Mouse (Mus musculus): ENCODE data around the gene Vwa5b1.
A peak's percentile ranks its signal among the peaks of the same experiment; 100 is the strongest.

Vwa5b1 gene

GRCm38 (mm10) chr4:138635428-138636145 lies at the start of gene Vwa5b1:
Gene Vwa5b1, minus strand, starts transcription at chr4:138635884.
- DNase-seq (ENCODE audit: low read depth, low spot score), result no peak

DNA sequence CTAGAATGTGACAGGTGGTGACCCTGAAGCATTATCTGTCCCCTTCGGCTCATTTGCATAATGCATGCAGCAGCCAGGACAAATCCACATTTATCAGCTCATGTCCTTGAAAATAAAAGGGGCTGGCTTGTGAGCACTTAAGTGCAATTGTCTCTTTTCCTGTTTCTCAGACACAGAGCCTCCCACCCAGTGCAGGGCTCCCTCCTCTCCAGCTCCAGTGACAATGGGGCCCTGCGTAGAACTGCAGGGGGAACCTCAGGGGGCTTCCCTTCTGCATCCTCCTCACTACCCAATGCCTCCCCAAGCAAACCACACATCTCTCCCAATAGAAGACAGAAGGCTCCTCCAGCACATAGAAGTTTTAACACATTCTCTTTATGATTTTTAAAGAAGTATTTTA lies 47.1 kb upstream of the Vwa5b1 start:
- no peak for DNase-seq (ENCODE audit: low read depth, low spot score)

- no peak for DNase-seq (ENCODE audit: low read depth, low spot score)
Observed at GRCm38 (mm10) chr4:138680124-138680523, 44.4 kb upstream of the Vwa5b1 start.

GRCm38 (mm10) chr4:138677579-138677978 lies 41.9 kb upstream of the Vwa5b1 start:
- DNase-seq (ENCODE audit: low read depth, low spot score), result peak; percentile 53

DNA sequence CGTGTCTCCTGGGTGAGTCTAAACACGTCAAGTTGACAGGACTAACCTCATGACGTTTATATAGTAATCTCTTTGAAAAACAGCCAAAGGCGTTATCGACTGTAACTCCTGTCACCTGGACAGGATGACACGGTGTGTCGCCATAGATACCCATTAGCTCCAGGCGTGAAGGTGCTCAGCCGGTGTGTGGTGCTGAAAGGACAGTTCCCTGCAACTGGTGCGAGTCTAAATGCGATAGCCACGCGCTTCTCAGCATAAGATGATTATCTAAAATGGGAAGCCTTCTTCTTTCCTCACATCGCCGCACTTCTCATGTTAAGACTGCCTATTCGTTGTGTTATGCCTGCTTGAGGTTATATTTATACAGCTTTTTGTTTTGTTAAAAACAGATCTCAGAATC lies 40.8 kb upstream of the Vwa5b1 start:
- DNase-seq (ENCODE audit: low read depth, low spot score), result no peak

DNA sequence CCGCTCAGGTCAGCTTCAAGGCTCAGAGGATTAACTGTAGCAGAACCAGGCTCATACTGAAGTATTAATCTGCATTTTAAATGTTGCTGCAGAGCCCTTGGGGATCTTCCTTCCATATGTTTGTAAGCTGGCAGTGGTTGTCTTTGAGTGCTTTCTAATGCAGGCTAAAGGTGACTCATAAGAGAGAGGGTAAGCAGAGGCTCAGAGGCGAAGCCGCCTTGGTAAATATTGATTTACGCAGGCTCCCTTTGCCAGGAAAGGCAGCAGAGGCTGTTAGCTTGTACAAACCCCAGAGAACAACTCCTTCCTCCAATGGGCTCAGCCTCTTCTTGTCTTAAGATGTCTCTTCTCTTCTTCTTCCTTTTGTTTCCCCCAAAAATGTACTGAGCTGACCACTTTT lies 36.5 kb upstream of the Vwa5b1 start:
- no peak for DNase-seq (ENCODE audit: low read depth, low spot score)

DNA sequence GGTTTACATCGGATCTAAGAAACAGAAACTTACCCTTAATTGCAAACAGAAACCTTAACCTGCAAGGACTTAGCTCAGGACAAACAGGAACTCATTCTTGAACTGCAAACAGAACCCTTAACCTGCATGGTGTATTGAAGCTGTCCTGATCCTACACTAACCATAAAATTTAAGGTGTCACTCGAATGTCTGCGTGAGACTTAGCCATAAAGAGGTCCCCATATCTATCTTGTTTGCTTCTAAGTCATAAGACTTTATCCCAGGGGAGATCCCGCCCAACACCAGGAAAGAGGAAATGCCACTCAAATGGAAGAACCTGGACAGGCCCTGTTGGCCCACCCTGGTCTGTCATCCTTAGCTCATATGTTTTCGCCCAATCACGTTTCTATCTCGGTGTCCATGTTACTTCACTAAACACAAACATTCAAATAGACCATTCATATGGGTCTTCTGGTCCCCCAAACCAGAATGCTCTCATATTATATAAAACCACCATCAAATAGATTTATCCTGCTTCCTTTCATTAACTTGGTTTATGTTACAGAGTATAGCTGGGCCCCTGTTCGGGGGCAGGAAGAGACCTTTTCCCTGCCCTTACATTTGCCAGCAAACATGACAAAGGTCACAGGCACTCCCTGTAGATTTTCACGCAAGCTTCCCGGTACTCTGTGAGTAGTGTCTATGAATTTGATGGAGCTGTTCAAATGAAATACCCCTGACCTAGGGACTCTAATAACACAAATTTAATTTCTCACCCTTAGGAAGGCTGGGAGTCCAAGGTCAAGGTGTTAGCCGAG lies 34.6 kb upstream of the Vwa5b1 start:
- DNase-seq (ENCODE audit: low read depth, low spot score), result no peak

- DNase-seq (ENCODE audit: low read depth, low spot score), result no peak
Observed at GRCm38 (mm10) chr4:138666521-138666920, 30.8 kb upstream of the Vwa5b1 start.

GRCm38 (mm10) chr4:138659936-138660602 lies 24.4 kb upstream of the Vwa5b1 start:
- DNase-seq (ENCODE audit: low read depth, low spot score), result no peak

GRCm38 (mm10) chr4:138653056-138653455 lies 17.4 kb upstream of the Vwa5b1 start:
- no peak for DNase-seq (ENCODE audit: low read depth, low spot score)

- DNase-seq (ENCODE audit: low read depth, low spot score), result no peak
Observed at GRCm38 (mm10) chr4:138651881-138652280, 16.2 kb upstream of the Vwa5b1 start.

GRCm38 (mm10) chr4:138648096-138648635 lies 12.5 kb upstream of the Vwa5b1 start:
- no peak for DNase-seq (ENCODE audit: low read depth, low spot score)

DNA sequence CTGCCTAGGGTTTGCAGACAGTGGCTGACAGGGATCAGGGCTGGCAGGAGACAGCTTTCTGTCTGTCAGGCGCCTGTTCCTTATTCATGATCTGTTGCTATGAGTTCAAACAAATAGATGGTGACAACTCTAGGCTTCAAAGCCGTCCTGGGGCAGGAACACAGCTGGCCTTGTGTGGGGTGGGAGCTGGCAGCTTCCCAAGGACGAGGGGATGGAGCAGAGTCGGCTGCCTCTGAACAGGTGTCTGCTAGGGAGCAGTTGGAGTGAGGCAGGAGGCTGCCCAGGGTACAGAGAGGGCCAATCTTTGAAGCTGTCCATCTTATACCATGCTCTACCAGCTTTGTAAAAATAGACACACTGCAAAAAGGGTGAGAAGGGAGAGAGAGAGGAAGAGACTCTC lies 6.6 kb upstream of the Vwa5b1 start:
- DNase-seq (ENCODE audit: low read depth, low spot score), result no peak

DNA sequence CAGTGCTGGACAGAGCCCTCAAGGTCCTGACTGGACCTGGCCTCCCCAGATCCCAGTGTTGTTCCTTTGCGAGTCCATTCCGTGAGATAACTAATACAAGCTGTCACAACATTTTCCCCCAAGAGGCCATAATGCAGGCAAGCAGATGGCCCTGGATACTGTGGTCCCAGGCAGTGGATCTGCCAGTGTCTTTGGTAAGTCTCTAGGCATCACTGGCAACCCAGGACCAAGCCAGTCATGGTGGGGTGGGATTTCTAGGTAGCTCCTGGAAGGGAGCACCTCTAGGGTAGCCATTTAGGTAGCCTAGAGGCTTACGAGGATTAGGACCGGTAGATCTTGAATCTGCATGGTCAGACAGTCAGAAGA lies 445 bp upstream of the Vwa5b1 start:
- DNase-seq (ENCODE audit: low read depth, low spot score), result no peak

- DNase-seq (ENCODE audit: low read depth, low spot score), result no peak
Observed at GRCm38 (mm10) chr4:138628256-138628655, 7.4 kb downstream of the Vwa5b1 start.

GRCm38 (mm10) chr4:138614454-138614853 lies 21.2 kb downstream of the Vwa5b1 start:
- no peak for DNase-seq (ENCODE audit: low read depth, low spot score)

- no peak for DNase-seq (ENCODE audit: low read depth, low spot score)
Observed at GRCm38 (mm10) chr4:138601926-138602325, 33.8 kb downstream of the Vwa5b1 start.

DNA sequence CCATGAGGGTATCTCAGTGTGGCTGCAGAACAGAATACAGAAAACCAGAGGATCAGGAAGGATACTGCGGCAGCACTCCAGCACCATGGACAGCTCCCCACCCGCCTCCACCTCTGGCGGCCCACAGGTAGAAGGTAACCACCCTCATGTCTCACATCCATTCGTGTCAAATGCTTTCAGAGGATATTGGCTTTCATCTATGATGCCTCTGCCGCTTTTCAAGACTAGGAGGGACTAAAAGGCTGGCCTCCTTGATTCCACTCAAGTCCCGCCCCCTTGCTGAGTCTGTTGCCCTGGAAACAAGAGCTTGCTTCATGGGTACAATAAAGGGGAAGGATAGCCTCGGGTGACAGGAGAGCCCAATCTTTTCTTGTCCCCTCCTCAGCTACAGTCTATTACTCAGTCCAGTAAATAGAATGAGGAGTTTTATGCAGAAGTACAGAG lies 37.8 kb downstream of the Vwa5b1 start:
- no peak for DNase-seq (ENCODE audit: low read depth, low spot score)

DNA sequence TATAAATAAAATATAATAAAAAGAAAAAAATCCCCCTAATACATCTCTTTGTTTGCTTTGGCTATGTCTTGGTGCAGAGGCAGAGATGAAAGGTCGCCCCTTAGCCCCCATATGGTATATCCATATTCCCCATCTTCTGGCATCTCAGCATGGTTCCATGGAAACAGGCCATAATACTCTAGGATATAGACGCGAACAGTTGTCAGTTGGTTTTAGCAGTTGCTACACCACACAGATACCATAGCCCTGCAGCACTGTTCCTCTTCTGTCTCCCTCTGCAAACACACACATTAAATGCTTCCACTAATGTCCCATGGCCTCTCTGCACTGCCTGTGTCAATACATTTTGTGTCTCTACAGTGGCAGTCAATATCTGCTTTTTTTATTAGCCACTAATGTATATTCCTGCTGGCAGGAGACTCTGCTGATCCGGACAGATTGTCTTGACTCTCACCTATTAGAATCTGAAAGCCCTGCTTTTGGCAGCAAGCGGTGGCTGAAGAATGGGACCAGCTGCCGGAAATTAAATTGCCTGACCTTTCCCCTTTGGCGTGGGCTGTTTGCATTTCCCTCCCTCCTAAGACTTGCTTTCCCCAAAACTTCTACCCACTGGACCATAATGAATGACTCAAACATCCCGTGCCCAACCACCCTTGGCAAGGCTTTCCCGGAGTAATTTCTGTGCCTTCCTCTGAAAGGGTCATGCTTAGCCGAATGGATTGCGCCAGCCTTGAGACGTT lies 39.1 kb downstream of the Vwa5b1 start:
- DNase-seq (ENCODE audit: low read depth, low spot score), result no peak

DNA sequence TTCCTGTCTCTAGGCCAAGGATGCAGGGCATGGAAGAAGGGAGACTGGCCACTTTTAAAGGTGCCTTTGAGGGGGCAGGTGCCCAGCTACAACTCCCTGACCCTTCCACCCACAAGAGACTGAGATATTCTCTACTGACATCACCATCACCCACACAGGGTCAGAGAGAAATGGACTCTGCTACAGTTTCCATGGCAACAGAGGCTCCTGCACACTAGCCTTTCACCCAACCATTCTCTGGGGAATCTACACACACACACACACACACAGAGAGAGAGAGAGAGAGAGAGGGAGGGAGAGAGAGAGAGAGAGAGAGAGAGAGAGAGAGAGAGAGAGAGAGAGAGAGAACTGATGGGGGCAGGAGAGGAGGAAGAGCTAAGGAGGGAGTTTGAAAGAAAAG lies 50.7 kb downstream of the Vwa5b1 start:
- no peak for DNase-seq (ENCODE audit: low read depth, low spot score)

DNA sequence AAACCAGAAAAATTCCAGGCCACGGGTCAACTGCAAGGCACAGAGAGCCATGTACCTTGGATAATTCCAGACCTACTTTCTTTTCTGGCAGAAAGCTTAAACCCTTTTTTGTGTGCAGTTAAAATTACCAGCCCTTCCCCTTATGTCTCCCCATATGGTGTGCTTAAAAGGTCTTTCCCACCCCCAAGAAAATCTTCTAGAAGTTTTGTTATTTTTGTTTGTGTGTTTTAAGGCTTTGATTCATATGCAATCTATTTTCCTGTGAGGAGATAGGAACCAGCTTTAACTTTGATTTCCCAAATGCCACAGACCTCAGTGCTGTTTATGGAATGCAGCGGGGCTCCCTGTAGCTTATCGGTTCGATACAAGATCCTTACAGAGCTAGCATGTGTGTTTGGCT lies 53.2 kb downstream of the Vwa5b1 start:
- DNase-seq (ENCODE audit: low read depth, low spot score), result no peak

- DNase-seq (ENCODE audit: low read depth, low spot score), result no peak
Observed at GRCm38 (mm10) chr4:138578406-138578805, 57.3 kb downstream of the Vwa5b1 start.

Data from retina, postnatal 7 days (tissue).